Mouse (Mus musculus) heart, postnatal 0 days (tissue): Measurements from ENCODE around the gene Mrpl45. TPM values are rescaled to one million over a fixed set of nuclear protein-coding genes. Genes with fewer than 3 reads are reported as not detected.
A peak's percentile ranks its signal among the peaks of the same experiment; 100 is the strongest.

ENCODE experiments used
- ATAC-seq: fragments of 200-750 bp; cut with Nextera tagmentation; 2 replicates; pipeline ENCODE4 v1.8.0; 2017; ENCODE audit warnings: low read depth, moderate number of reproducible peaks, moderate library complexity; ENCODE audit not compliant: insufficient read depth
- DNase-seq: peaks from one replicate; pipeline ENCODE4 v3.0.0-alpha.2; 2016; ENCODE audit warnings: low spot score
- H3K27ac ChIP-seq: fragments of 300-500 bp; sonication (generic); 2 replicates; pipeline ENCODE4 v1.5.1; 2014; ENCODE audit warnings: low read depth, mild to moderate bottlenecking
- H3K27me3 ChIP-seq: fragments of 300-500 bp; sonication (generic); 2 replicates; pipeline ENCODE4 v1.6.1; 2014; ENCODE audit warnings: low read length, mixed read lengths; ENCODE audit not compliant: control insufficient read depth, insufficient read depth
- H3K36me3 ChIP-seq: fragments of 300-500 bp; sonication (generic); replicated peaks from 2 replicates; pipeline ENCODE4 v1.6.1; 2014; ENCODE audit warnings: low read length, mixed read lengths; ENCODE audit not compliant: control insufficient read depth, insufficient read depth
- H3K4me1 ChIP-seq: fragments of 300-500 bp; sonication (generic); 2 replicates; pipeline ENCODE4 v1.6.1; 2014; ENCODE audit warnings: antibody characterized with exemption; ENCODE audit not compliant: control insufficient read depth, insufficient read depth
- H3K4me2 ChIP-seq: fragments of 300-500 bp; sonication (generic); 2 replicates; pipeline ENCODE4 v1.6.1; 2014; ENCODE audit warnings: low read depth, mild to moderate bottlenecking, low read length, moderate library complexity
- H3K4me3 ChIP-seq: fragments of 300-500 bp; sonication (generic); 2 replicates; pipeline ENCODE4 v1.5.1; 2014; ENCODE audit warnings: low read depth, low read length
- H3K9ac ChIP-seq: fragments of 300-500 bp; sonication (generic); replicated peaks from 2 replicates; pipeline ENCODE4 v1.6.1; 2014; ENCODE audit warnings: low read depth, low read length, mixed read lengths
- H3K9me3 ChIP-seq: fragments of 300-500 bp; sonication (generic); replicated peaks from 2 replicates; pipeline ENCODE4 v1.6.1; 2016; ENCODE audit warnings: low read length; ENCODE audit not compliant: control insufficient read depth
- CTCF ChIP-seq: IDR thresholded peaks from 2 replicates; pipeline ENCODE4 v1.5.1; 2016; ENCODE audit warnings: antibody characterized with exemption, control low read depth, low read depth
- EP300 ChIP-seq: IDR thresholded peaks from 2 replicates; pipeline ENCODE4 v1.6.1; 2016; ENCODE audit warnings: antibody characterized with exemption, low read depth
- WGBS: fragments of 180-500 bp; shearing (Covaris S2); extraction: QIAGEN DNeasy Blood & Tissue Kit; methylation state at CpG from one replicate; pipeline ENCODE4 v1.1.7; 2014; 5-methylcytosine and 5-hydroxymethylcytosine counted together
- polyA plus RNA-seq: library from polyadenylated mRNA; unstranded; fragments of >200 nt; fragmentation: Nextera tagmentation; extraction: Ambion mirVana; gene quantifications from 2 replicates; pipeline ENCODE4 v1.2.1, GENCODE M21; 2015
- total RNA-seq: library from RNA; depleted of rRNA; stranded (reverse); fragments of >200 nt; gene quantifications from 2 replicates; pipeline ENCODE4 v1.2.3, GENCODE M21; 2014; ENCODE audit warnings: low replicate concordance

Gene Mrpl45
- total and polyA plus RNA-seq, 2 experiments from 2014 or later = 41.8 to 64.6 TPM

DNA sequence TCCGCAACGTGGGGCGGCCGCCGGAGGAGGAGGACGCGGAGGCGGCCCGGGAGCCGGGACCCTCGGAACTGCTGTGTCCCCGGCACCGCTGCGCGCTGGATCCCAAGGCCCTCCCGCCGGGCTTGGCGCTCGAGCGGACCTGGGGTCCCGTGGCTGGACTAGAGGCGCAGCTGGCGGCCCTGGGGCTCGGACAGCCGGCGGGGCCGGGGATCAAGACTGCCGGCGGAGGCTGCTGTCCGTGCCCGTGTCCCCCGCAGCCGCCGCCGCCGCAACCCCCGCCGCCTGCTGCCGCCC lies 47.1 kb downstream of the Mrpl45 start:
- DNase-seq (no peak), ATAC-seq (peak; percentile 29)
- H3K9me3 ChIP-seq = no peaks in the 10 kb centered on the region
- peak overlapping the region; percentile 87 for H3K4me2 ChIP-seq
- H3K36me3 ChIP-seq = no peaks in the 10 kb centered on the region; the same call in 1 of the 2 replicates
- no peaks in the 10 kb centered on the region for H3K27me3 ChIP-seq
- H3K4me1 ChIP-seq = peaks cover 21% of the 10 kb centered on the region
- H3K9ac ChIP-seq = peak overlapping the region; percentile 100
- TF ChIP-seq CTCF (no peak), EP300 (no peak)
- H3K4me3 ChIP-seq = peak overlapping the region; percentile 93
- 0% methylated on average over 18 of the region's 39 CpGs for WGBS
- H3K27ac ChIP-seq = peak overlapping the region; percentile 99

DNA sequence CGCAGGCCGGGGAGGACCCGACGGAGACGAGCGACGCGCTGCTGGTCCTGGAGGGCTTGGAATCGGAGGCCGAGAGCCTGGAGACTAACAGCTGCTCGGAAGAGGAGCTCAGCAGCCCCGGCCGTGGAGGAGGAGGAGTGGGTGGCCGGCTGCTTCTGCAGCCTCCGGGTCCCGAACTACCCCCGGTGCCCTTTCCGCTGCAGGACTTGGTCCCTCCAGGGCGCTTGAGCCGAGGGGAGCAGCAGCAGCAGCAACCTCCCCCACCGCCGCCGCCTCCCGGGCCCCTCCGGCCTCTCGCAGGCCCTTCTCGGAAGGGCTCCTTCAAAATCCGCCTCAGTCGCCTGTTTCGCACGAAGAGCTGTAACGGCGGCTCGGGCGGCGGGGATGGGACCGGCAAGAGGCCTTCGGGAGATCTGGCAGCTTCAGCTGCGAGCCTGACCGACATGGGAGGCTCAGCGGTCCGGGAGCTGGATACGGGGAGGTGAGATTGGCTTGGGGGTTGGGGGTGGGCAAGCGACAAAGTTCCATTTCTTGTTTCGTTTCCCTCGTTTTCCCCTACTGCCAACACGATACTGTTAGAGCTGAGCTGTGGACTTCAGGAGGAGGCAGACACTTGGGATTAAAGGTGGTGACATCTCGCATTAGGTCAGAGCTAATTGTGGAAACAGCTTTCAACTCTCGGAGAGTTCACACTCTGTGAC lies 47.6 kb downstream of the Mrpl45 start:
- peak overlapping the region; percentile 99 for H3K27ac ChIP-seq
- H3K27me3 ChIP-seq = no peaks in the 10 kb centered on the region
- H3K4me2 ChIP-seq = peak overlapping the region; percentile 87
- H3K4me1 ChIP-seq = peaks cover 21% of the 10 kb centered on the region
- no peaks in the 10 kb centered on the region; the same call in 1 of the 2 replicates for H3K36me3 ChIP-seq
- TF ChIP-seq CTCF (no peak), EP300 (no peak)
- ATAC-seq = peak; percentile 50
- peak overlapping the region; percentile 100 for H3K9ac ChIP-seq
- under 1% methylated on average over 43 of the region's 49 CpGs for WGBS
- peak; percentile 85 for DNase-seq
- H3K9me3 ChIP-seq = no peaks in the 10 kb centered on the region
- H3K4me3 ChIP-seq = peak overlapping the region; percentile 93

DNA sequence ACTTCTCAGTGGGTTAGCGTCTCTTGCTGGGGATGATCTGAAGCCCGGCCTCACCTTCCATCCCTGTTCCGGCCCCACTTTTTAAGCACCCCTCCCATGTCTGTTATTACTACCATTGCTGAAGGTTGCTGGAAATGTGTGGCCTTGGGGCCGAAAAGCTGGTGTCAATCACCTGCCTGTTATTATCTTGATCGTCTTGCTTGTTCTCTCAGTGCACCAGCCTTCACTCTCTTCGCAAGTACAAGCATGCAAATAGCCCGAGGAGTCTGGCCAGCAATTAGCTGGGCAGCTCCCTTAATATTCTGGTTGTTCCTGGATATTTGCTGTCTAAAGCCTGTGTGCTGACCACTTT lies 48.1 kb downstream of the Mrpl45 start:
- H3K27me3 ChIP-seq = no peaks in the 10 kb centered on the region
- H3K36me3 ChIP-seq = no peaks in the 10 kb centered on the region; the same call in 1 of the 2 replicates
- H3K4me2 ChIP-seq = peak overlapping the region; percentile 87
- no peak for ATAC-seq
- H3K9ac ChIP-seq = peak overlapping the region; percentile 100
- H3K4me3 ChIP-seq = peak overlapping the region; percentile 93
- peaks cover 21% of the 10 kb centered on the region for H3K4me1 ChIP-seq
- no peak for DNase-seq
- TF ChIP-seq EP300 (no peak), CTCF (no peak)
- peak overlapping the region; percentile 99 for H3K27ac ChIP-seq
- WGBS = 2% methylated on average over 7 of the region's 7 CpGs
- H3K9me3 ChIP-seq = no peaks in the 10 kb centered on the region

DNA sequence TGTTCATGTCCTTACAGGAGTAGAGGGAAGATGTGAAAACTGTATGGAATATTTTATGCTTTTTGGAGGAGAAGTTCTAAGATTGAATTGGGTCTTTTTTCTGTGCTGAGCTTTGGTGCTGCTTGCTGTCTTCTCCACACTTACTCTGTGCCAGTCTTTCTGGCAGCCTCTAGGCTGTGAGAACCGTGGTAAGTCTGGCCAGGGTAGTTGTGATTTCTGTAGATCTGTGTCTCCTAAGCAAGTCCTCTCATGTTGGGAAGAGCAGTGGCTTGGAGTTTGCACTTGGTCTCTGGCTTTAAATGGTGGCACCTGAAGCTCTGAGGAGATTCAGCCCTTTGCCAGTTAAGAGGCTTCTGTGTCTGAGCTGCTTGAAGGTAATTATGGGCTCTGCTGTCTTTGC lies 50.0 kb downstream of the Mrpl45 start:
- Histone ChIP-seq H3K9ac (no peak overlapping the region), H3K27ac (no peak overlapping the region), H3K9me3 (no peaks in the 10 kb centered on the region), H3K36me3 (no peaks in the 10 kb centered on the region; the same call in 1 of the 2 replicates), H3K4me1 (peaks cover 24% of the 10 kb centered on the region), H3K27me3 (no peaks in the 10 kb centered on the region), H3K4me2 (peak overlapping the region; percentile 87), H3K4me3 (no peak overlapping the region)
- no peak for TF ChIP-seq EP300
- TF ChIP-seq CTCF = no peak
- ATAC-seq (no peak), DNase-seq (no peak)
- 39% methylated on average over 1 of the region's 1 CpGs for WGBS

DNA sequence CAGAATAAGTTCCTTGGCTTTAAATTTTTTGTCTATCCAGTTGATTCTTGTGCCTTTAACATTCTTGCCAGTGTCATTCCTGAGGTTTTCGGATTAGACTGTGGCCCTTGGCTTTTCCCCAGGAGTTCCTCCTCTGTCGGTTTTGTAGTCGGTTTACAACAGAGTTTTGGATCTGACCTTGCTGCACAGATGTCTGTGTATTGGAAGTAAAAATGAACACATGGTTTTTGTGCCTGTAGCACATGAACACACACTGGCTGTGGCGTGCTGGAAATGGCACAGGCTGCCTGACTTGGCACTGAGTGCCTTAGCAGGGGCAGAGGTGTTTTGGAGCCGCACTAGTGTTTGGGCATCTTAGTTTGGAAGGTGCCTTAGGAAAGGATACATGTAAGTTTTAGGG lies 53.0 kb downstream of the Mrpl45 start:
- no peaks in the 10 kb centered on the region for H3K27me3 ChIP-seq
- H3K27ac ChIP-seq = no peak overlapping the region
- H3K9me3 ChIP-seq = no peaks in the 10 kb centered on the region
- no peak overlapping the region for H3K4me2 ChIP-seq
- DNase-seq (no peak), ATAC-seq (no peak)
- WGBS = 60% methylated on average over 5 of the region's 5 CpGs
- peaks cover 33% of the 10 kb centered on the region for H3K4me1 ChIP-seq
- H3K4me3 ChIP-seq = no peak overlapping the region
- TF ChIP-seq CTCF (no peak), EP300 (no peak)
- H3K9ac ChIP-seq = no peak overlapping the region
- H3K36me3 ChIP-seq = no peaks in the 10 kb centered on the region; the same call in 1 of the 2 replicates
